Mouse (Mus musculus) skeletal muscle tissue, adult 2 months (tissue): ENCODE results near the gene Tkt.

ENCODE experiments used
- DNase-seq: peaks from one replicate; pipeline ENCODE4 v3.0.0-alpha.2; 2012; ENCODE audit warnings: low read depth, low spot score

Tkt gene

DNA sequence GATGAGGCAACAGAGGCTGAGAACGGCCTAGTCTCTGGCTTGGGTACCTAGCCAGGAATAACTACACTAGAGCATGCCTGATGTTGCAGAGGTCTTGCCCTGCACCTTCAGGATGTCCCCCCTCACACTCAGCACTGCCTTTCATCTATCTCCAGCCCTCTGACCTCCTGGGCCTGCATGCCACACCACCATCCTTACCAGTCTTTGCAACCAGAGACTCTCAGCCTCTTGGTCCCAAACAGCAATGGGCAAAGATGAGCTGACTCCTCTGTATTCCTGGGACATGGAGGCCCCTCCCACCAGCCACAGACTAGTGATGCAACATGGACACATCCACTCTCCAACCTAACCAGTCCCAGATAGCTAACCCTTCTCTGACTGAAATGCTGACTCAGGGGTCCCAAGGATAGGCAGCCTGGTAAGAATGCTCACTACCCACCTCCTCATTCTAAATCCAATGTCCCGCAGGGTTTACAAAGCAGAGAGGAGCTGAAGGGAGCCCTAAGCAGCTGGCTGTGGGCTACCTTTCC, 70.7 kb downstream of the Tkt start:
- DNase-seq = no peak

DNA sequence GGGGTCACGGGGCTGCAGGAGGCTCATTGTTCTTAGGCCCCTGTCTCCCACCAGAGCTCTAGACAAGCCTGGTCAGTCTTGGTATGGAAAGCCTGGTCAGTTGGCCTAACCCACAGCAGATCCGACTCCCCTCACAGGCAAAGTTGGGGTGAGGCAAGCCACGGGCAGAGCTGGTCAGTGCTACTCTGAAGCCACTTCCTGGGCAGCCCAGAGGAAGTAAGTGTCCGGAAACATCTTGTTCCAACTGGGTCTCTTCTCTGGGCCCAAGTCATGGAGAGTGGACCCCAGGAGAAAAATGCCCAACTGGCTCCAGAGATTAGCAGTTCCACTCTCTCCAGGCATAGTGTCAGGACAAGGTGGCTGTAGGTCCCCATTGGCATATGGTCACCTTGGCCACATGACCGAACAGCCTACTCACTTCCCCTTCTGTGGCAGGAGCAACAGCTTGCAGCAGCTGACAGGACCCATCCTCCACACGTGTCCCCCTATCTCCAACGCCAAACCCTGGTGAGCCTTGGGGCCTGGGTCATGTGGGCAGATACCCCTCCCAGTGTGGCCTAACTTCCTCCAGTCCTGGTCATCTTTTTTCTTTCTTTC, 71.9 kb downstream of the Tkt start:
- DNase-seq = no peak

DNA sequence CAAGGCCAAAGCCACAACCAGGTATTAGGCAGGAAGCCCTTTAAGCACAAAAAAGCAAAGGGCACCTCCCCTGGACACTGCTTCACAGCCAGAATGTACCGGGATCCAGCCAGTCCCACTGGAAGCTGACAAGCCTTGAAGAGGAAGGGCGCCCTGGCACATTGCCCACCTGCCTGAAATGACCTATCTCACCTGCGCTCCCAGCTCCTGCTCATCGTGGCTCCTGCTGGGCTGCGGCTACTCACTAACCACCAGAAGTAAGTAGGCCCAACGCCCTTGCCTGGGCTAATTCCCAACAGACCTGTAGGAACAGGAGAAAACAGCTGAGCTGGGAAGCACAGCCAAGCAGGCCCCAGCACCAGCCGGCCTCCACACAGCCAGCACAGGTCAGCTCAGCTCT, 74.0 kb downstream of the Tkt start:
- no peak for DNase-seq

GRCm38 (mm10) chr14:30622556-30622955, 74.4 kb downstream of the Tkt start:
- DNase-seq = no peak
